In genomic region chr6:129740069-129740721, GRCm38 (mm10) we compare ENCODE assay signal across 32 mouse cellular contexts. TPM values are rescaled to one million over a fixed set of nuclear protein-coding genes. Genes with fewer than 3 reads are reported as not detected.
DNase-seq lines count a peak whose midpoint lies in the region; ATAC-seq and TF ChIP-seq lines count a peak whose summit lies in the region.
"Had no signal": no experiment of that assay in that cellular context is flagged by ENCODE, and none has a peak within 500 bp of the region (broad histone marks: within the 10 kb centered on the region; RNA-seq: fewer than 3 reads in every experiment).

Gene Klri2, minus strand, starts transcription at chr6:129740484.

- DNase-seq in A20 (ENCODE audit: low read depth, low spot score): peak; percentile 3
- peak; percentile 4 for DNase-seq in c-Kit-positive CD71-negative TER-119-negative erythroid progenitor cells, embryonic 14.5 days (ENCODE audit: low read depth)
- no peak for DNase-seq in heart, adult 8-10 months (ENCODE audit: low spot score)
- DNase-seq in left cerebral cortex, adult 11 months (ENCODE audit: low spot score): no peak
- no peak for DNase-seq in lung, adult 2 months
- DNase-seq: adrenal gland, adult 2 months; adrenal gland, postnatal 14 days; cerebellum, adult 11-12 months; cerebellum, adult 8-10 months; cerebellum, postnatal 10 days; cerebellum, postnatal 36 days; forebrain, postnatal 0 days; gastrocnemius, postnatal 25 days; heart, adult 2 months had no signal

- WGBS in lung, adult 2 months: 38% methylated on average over 2 of the region's 2 CpGs

- no peaks in the 10 kb centered on the region for H3K4me1 ChIP-seq in lung, adult 2 months (ENCODE audit: control insufficient read depth, insufficient read depth, low read length)
- H3K4me1 ChIP-seq: hindbrain, embryonic 10.5 days; hindbrain, embryonic 13.5 days had no signal

- no peak for TF ChIP-seq POLR2A in lung, adult 2 months (IDR thresholded peaks at IDR 0.05; ENCODE audit: borderline replicate concordance, extremely low read depth, low read depth, low read length)

- peak; percentile 51 to 62; a peak in 3 of 4 replicates for ATAC-seq in hematopoietic stem cell, adult 5-6 weeks (replicated peaks in 1 of 2; ENCODE audit: insufficient read depth in 1 of 2, low FRiP score in 2 of 2, low TSS enrichment in 1 of 2, low read depth in 1 of 2, poor library complexity in 2 of 2, severe bottlenecking in 2 of 2)
- peak; percentile 40; the same call in 1 of the 2 replicates for ATAC-seq in monocyte, adult 5-6 weeks (replicated peaks; ENCODE audit: insufficient number of reproducible peaks, low FRiP score, low TSS enrichment, poor library complexity, severe bottlenecking)
- ATAC-seq: forebrain, embryonic 14.5 days; forebrain, postnatal 0 days; hindbrain, embryonic 16.5 days; intestine, embryonic 16.5 days had no signal

- no peak within 1 kb of the TSS for H3K4me3 ChIP-seq in lung, adult 2 months (replicated peaks; ENCODE audit: extremely low read depth, low read depth, low read length)
- H3K4me3 ChIP-seq: heart, adult 2 months; hindbrain, embryonic 10.5 days; hindbrain, embryonic 13.5 days had no signal

- TF ChIP-seq CTCF in lung, adult 2 months (IDR thresholded peaks at IDR 0.05; ENCODE audit: insufficient read depth, low read length): no peak

RNA-seq across cellular contexts. Expression of gene Klri2, which starts in this region (rescaled TPM):
- 0.15 and 0.38 TPM in 2 replicates for total RNA-seq in hematopoietic stem cell, adult 5-6 weeks (2017)
- 97.7 to 348 TPM (median 123 TPM) in 3 replicates for total RNA-seq in monocyte, adult 5-6 weeks (2017)
- total RNA-seq in heart, adult 8-10 months (2022): not detected
- polyA plus RNA-seq in lung, adult 2 months (2012; rRNA removed): 0.20 and 0.28 TPM in 2 replicates
- total RNA-seq: adrenal gland, postnatal 14 days; adrenal gland, postnatal 4 days; forebrain, postnatal 0 days; gastrocnemius, adult 8-10 months; gastrocnemius, postnatal 25 days; heart, postnatal 25 days had no signal
- polyA plus RNA-seq: adrenal gland, adult 2 months; embryonic facial prominence, embryonic 11.5 days; embryonic facial prominence, embryonic 14.5 days; forebrain, embryonic 11.5 days; forebrain, embryonic 14.5 days; G1E; gonadal fat pad, adult 2 months; heart, embryonic 11.5 days; heart, embryonic 14.5 days; heart, postnatal 0 days; hindbrain, embryonic 10.5 days; hindbrain, embryonic 13.5 days; hindbrain, embryonic 16.5 days had no signal

Comparison
In these comparisons a context has a peak if more than half of its experiments do, and no peak if none do; other contexts are left out.
1. RNA of gene Klri2 (total RNA-seq): 97.7 to 348 TPM in monocyte, adult 5-6 weeks; 0.15 to 0.38 TPM in hematopoietic stem cell, adult 5-6 weeks and not detected in heart, adult 8-10 months; every median in the first group is over 10 times any median in the second.
2. Peak in ATAC-seq in hematopoietic stem cell, adult 5-6 weeks; RNA of the gene not detected or under 1 TPM.
3. DNase-seq: peak in A20 (single experiment) and c-Kit-positive CD71-negative TER-119-negative erythroid progenitor cells, embryonic 14.5 days (single experiment); none in heart, adult 8-10 months (single experiment), left cerebral cortex, adult 11 months (single experiment) and lung, adult 2 months (single experiment).